Comparison of ENCODE assay signal across 23 mouse cellular contexts in the genomic region with DNA sequence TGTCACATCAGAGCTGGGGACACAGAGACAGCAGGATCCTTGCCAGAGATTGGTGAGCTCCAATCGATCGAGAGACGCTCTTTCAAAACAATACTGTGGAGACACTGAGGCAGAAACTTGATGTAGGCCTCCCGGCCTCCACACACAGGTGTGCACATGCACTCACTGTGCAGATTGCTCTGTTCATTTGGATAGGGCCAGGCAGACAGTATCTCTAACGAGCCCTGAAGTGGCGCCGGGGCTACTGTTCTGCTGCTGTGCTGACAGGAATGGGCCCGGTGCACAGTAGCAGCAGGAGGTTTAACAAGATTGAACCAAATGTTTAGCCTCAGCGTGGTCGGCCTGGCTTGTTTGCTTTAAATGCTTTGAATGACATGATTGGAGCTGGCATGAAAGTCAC. TPM values are rescaled to one million over a fixed set of nuclear protein-coding genes. Genes with fewer than 3 reads are reported as not detected.
A peak's percentile ranks its signal among the peaks of the same experiment; 100 is the strongest.
DNase-seq lines count a peak whose midpoint lies in the region; ATAC-seq lines count a peak whose summit lies in the region.
"Had no signal": no experiment of that assay in that cellular context is flagged by ENCODE, and none has a peak within 500 bp of the region (broad histone marks: within the 10 kb centered on the region; RNA-seq: fewer than 3 reads in every experiment).

No protein-coding gene starts in this region.

- H3K27me3 ChIP-seq in heart, embryonic 12.5 days (replicated peaks), result no peaks in the 10 kb centered on the region
- H3K27me3 ChIP-seq in midbrain, embryonic 11.5 days (ENCODE audit: control insufficient read depth, insufficient read depth, low read length), result no peaks in the 10 kb centered on the region
- H3K27me3 ChIP-seq in midbrain, embryonic 10.5 days (ENCODE audit: low read depth, poor library complexity, severe bottlenecking), result no peaks in the 10 kb centered on the region
- no peaks in the 10 kb centered on the region for H3K27me3 ChIP-seq in limb, embryonic 10.5 days (ENCODE audit: low read depth, poor library complexity, severe bottlenecking)
- H3K27me3 ChIP-seq: embryonic facial prominence, embryonic 13.5 days; forebrain, embryonic 13.5 days; forebrain, embryonic 15.5 days; Patski had no signal

- H3K4me2 ChIP-seq in heart, embryonic 12.5 days, result no peak overlapping the region
- no peak overlapping the region for H3K4me2 ChIP-seq in midbrain, embryonic 11.5 days
- H3K4me2 ChIP-seq: embryonic facial prominence, embryonic 13.5 days; forebrain, embryonic 13.5 days; forebrain, embryonic 15.5 days had no signal

- H3K4me3 ChIP-seq in heart, embryonic 12.5 days, result no peak overlapping the region
- H3K4me3 ChIP-seq in midbrain, embryonic 11.5 days (ENCODE audit: low read depth, low read length), result no peak overlapping the region
- no peak overlapping the region for H3K4me3 ChIP-seq in midbrain, embryonic 10.5 days
- H3K4me3 ChIP-seq in limb, embryonic 10.5 days, result no peak overlapping the region
- H3K4me3 ChIP-seq: embryonic facial prominence, embryonic 13.5 days; forebrain, embryonic 13.5 days; forebrain, embryonic 15.5 days had no signal

- 0 out of 2 replicates have a peak, but pooled peaks cover 3% of the 10 kb centered on the region for H3K4me1 ChIP-seq in heart, embryonic 12.5 days (replicated peaks)
- no peaks in the 10 kb centered on the region for H3K4me1 ChIP-seq in midbrain, embryonic 11.5 days (ENCODE audit: control insufficient read depth, insufficient read depth, low read length)
- 0 out of 2 replicates have a peak, but pooled peaks cover 5% of the 10 kb centered on the region for H3K4me1 ChIP-seq in midbrain, embryonic 10.5 days
- peaks cover 32% of the 10 kb centered on the region for H3K4me1 ChIP-seq in limb, embryonic 10.5 days

- no peaks in the 10 kb centered on the region for H3K36me3 ChIP-seq in heart, embryonic 12.5 days
- no peaks in the 10 kb centered on the region for H3K36me3 ChIP-seq in midbrain, embryonic 11.5 days (ENCODE audit: control insufficient read depth, insufficient read depth, low read length)
- no peaks in the 10 kb centered on the region for H3K36me3 ChIP-seq in midbrain, embryonic 10.5 days
- H3K36me3 ChIP-seq in limb, embryonic 10.5 days, result no peaks in the 10 kb centered on the region
- H3K36me3 ChIP-seq: embryonic facial prominence, embryonic 13.5 days; forebrain, embryonic 15.5 days; G1E had no signal

- DNase-seq in heart, adult 11 months, result peak; percentile 78
- DNase-seq in midbrain, embryonic 11.5 days (ENCODE audit: low spot score, missing footprints), result peak; percentile 61
- DNase-seq in midbrain, embryonic 10.5 days (ENCODE audit: low spot score), result no peak
- DNase-seq in limb, embryonic 10.5 days (ENCODE audit: low spot score), result no peak
- DNase-seq in lung, postnatal 25 days (ENCODE audit: low spot score), result no peak
- DNase-seq: adrenal gland, adult 8-10 months; adrenal gland, postnatal 25 days; B cell, adult 2 months; cerebellum, adult 11 months; cerebellum, adult 18-20 months; cerebellum, adult 9-10 months; cerebellum, postnatal 10 days; cerebellum, postnatal 25 days; forebrain, postnatal 0 days had no signal

- no peak overlapping the region for H3K27ac ChIP-seq in heart, embryonic 12.5 days (ENCODE audit: poor library complexity, severe bottlenecking)
- H3K27ac ChIP-seq in midbrain, embryonic 11.5 days (ENCODE audit: low read depth, low read length), result no peak overlapping the region
- H3K27ac ChIP-seq in midbrain, embryonic 10.5 days (replicated peaks), result no peak overlapping the region
- H3K27ac ChIP-seq in limb, embryonic 10.5 days, result peak overlapping the region; percentile 66; the same call in 1 of the 2 replicates
- H3K27ac ChIP-seq: embryonic facial prominence, embryonic 13.5 days; forebrain, embryonic 13.5 days; forebrain, embryonic 15.5 days had no signal

- WGBS in heart, embryonic 12.5 days, result 57% methylated on average over 10 of the region's 10 CpGs
- 71% methylated on average over 10 of the region's 10 CpGs for WGBS in midbrain, embryonic 11.5 days
- WGBS in midbrain, embryonic 10.5 days, result 69% methylated on average over 10 of the region's 10 CpGs
- WGBS in limb, embryonic 10.5 days, result 75% methylated on average over 10 of the region's 10 CpGs

- no peak overlapping the region for H3K9ac ChIP-seq in heart, embryonic 12.5 days
- no peak overlapping the region for H3K9ac ChIP-seq in midbrain, embryonic 11.5 days (ENCODE audit: low read length)
- H3K9ac ChIP-seq: embryonic facial prominence, embryonic 13.5 days; forebrain, embryonic 13.5 days; forebrain, embryonic 15.5 days; forebrain, postnatal 0 days had no signal

- no peaks in the 10 kb centered on the region for H3K9me3 ChIP-seq in heart, embryonic 12.5 days (replicated peaks)
- H3K9me3 ChIP-seq in midbrain, embryonic 11.5 days (ENCODE audit: control insufficient read depth, low read length), result no peaks in the 10 kb centered on the region
- no peaks in the 10 kb centered on the region for H3K9me3 ChIP-seq in midbrain, embryonic 10.5 days (replicated peaks)
- no peaks in the 10 kb centered on the region for H3K9me3 ChIP-seq in limb, embryonic 10.5 days (replicated peaks)
- H3K9me3 ChIP-seq: embryonic facial prominence, embryonic 13.5 days; forebrain, embryonic 13.5 days; forebrain, embryonic 15.5 days had no signal

- ATAC-seq in heart, embryonic 12.5 days (ENCODE audit: insufficient number of reproducible peaks, low FRiP score), result no peak
- no peak for ATAC-seq in midbrain, embryonic 11.5 days (ENCODE audit: low FRiP score)
- ATAC-seq: activated CD4-positive, CD25-positive, alpha-beta regulatory T cell, adult 4 months; CD4-positive, CD25-positive, alpha-beta regulatory T cell, adult 4 months; forebrain, embryonic 13.5 days; forebrain, embryonic 15.5 days; forebrain, postnatal 0 days; Patski had no signal

RNA-seq across cellular contexts. Expression of gene Cdh26, which starts 20.6 kb away (rescaled TPM):
- polyA plus RNA-seq in heart, embryonic 12.5 days (2016; fragmentation: Nextera tagmentation; extraction: Ambion mirVana), result 0.18 TPM in 1 of 2 replicates, not detected in the other
- polyA plus RNA-seq in midbrain, embryonic 11.5 days (2014; fragmentation: Nextera tagmentation; extraction: Ambion mirVana), result 0.14 TPM in 1 of 2 replicates, not detected in the other
- polyA plus RNA-seq in midbrain, embryonic 10.5 days (2016; fragmentation: Nextera tagmentation; extraction: Ambion mirVana), result 0.04 and 0.14 TPM in 2 replicates
- polyA plus RNA-seq in limb, embryonic 10.5 days (2016; fragmentation: Nextera tagmentation; extraction: Ambion mirVana), result 0.50 and 0.69 TPM in 2 replicates
- polyA plus RNA-seq: activated CD4-positive, CD25-positive, alpha-beta regulatory T cell, adult 4 months; CD4-positive, CD25-positive, alpha-beta regulatory T cell, adult 4 months; forebrain, embryonic 11.5 days; forebrain, embryonic 13.5 days; G1E; Patski had no signal

RNA-seq across cellular contexts. Expression of gene Fam217b, which starts 36.6 kb away (rescaled TPM):
- 6.8 and 6.9 TPM in 2 replicates for polyA plus RNA-seq in heart, embryonic 12.5 days (2016; fragmentation: Nextera tagmentation; extraction: Ambion mirVana)
- polyA plus RNA-seq in midbrain, embryonic 11.5 days (2014; fragmentation: Nextera tagmentation; extraction: Ambion mirVana), result 1.2 and 1.6 TPM in 2 replicates
- 1.1 and 1.6 TPM in 2 replicates for polyA plus RNA-seq in midbrain, embryonic 10.5 days (2016; fragmentation: Nextera tagmentation; extraction: Ambion mirVana)
- 3.9 and 5.4 TPM in 2 replicates for polyA plus RNA-seq in limb, embryonic 10.5 days (2016; fragmentation: Nextera tagmentation; extraction: Ambion mirVana)

RNA-seq across cellular contexts. Expression of gene Ppp1r3d, which starts 36.7 kb away (rescaled TPM):
- 23.1 and 24.3 TPM in 2 replicates for polyA plus RNA-seq in heart, embryonic 12.5 days (2016; fragmentation: Nextera tagmentation; extraction: Ambion mirVana)
- polyA plus RNA-seq in midbrain, embryonic 11.5 days (2014; fragmentation: Nextera tagmentation; extraction: Ambion mirVana), result 0.98 and 1.1 TPM in 2 replicates
- 0.56 and 0.70 TPM in 2 replicates for polyA plus RNA-seq in midbrain, embryonic 10.5 days (2016; fragmentation: Nextera tagmentation; extraction: Ambion mirVana)
- polyA plus RNA-seq in limb, embryonic 10.5 days (2016; fragmentation: Nextera tagmentation; extraction: Ambion mirVana), result 1.6 and 2.3 TPM in 2 replicates
- polyA plus RNA-seq: activated CD4-positive, CD25-positive, alpha-beta regulatory T cell, adult 4 months; CD4-positive, CD25-positive, alpha-beta regulatory T cell, adult 4 months; G1E had no signal

RNA-seq across cellular contexts. Expression of gene Sycp2, which starts 43.5 kb away (rescaled TPM):
- 0.11 and 0.13 TPM in 2 replicates for polyA plus RNA-seq in heart, embryonic 12.5 days (2016; fragmentation: Nextera tagmentation; extraction: Ambion mirVana)
- not detected in 2 replicates for polyA plus RNA-seq in midbrain, embryonic 11.5 days (2014; fragmentation: Nextera tagmentation; extraction: Ambion mirVana)
- polyA plus RNA-seq in midbrain, embryonic 10.5 days (2016; fragmentation: Nextera tagmentation; extraction: Ambion mirVana), result 0.02 and 0.04 TPM in 2 replicates
- polyA plus RNA-seq in limb, embryonic 10.5 days (2016; fragmentation: Nextera tagmentation; extraction: Ambion mirVana), result 0.04 and 0.09 TPM in 2 replicates
- polyA plus RNA-seq: CD4-positive, CD25-positive, alpha-beta regulatory T cell, adult 4 months; G1E had no signal

Comparison
In these comparisons a context has a peak if more than half of its experiments do, and no peak if none do; other contexts are left out.
1. DNase-seq: peak in heart, adult 11 months (single experiment) and midbrain, embryonic 11.5 days (single experiment); none in midbrain, embryonic 10.5 days (single experiment), limb, embryonic 10.5 days (single experiment) and lung, postnatal 25 days (single experiment).